Mouse (Mus musculus) olfactory bulb, adult 2 months (tissue): Measurements from ENCODE around the gene Fbxo21.

Source experiments
- CTCF ChIP-seq: fragments of 200-500 bp; IDR thresholded peaks from 2 replicates; pipeline ENCODE4 v1.5.1; 2012; ENCODE audit warnings: low read depth, mild to moderate bottlenecking, low read length, moderate library complexity; ENCODE audit not compliant: insufficient read depth
- POLR2A ChIP-seq: fragments of 200-500 bp; IDR thresholded peaks from 2 replicates; pipeline ENCODE4 v1.6.1; 2012; ENCODE audit warnings: mild to moderate bottlenecking, low read depth, low read length, moderate library complexity; ENCODE audit not compliant: insufficient read depth

DNA sequence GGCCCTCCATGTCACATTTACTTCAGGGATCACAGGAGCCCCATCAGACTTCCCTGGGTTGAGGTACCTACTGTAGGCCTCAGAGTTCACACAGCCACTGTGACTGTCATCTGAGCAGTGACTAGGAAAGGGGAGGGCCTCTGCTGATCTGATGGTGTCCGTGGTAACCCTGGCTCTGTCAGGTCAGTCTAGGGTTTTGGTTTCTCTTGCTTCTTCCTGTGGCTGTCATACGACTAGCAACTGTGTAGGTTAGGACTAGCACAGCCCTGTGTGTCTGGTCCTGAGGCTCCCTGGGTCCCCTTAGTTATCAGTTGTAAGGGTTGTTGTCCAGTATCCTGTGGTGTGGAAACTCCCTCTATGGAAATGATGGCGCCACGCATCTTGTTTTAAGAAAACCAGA is 74.2 kb downstream of the Fbxo21 start:
- no peak for TF ChIP-seq POLR2A
- no peak for TF ChIP-seq CTCF
